Mouse (Mus musculus): ENCODE measurements around the gene Prnd. TPM values are rescaled to one million over a fixed set of nuclear protein-coding genes. Genes with fewer than 3 reads are reported as not detected.

Gene Prnd
- polyA plus RNA-seq (2017; shearing (Covaris generic)) = under 1 TPM in 1 of 2 experiments, not detected in 1; 0.19 TPM

DNA sequence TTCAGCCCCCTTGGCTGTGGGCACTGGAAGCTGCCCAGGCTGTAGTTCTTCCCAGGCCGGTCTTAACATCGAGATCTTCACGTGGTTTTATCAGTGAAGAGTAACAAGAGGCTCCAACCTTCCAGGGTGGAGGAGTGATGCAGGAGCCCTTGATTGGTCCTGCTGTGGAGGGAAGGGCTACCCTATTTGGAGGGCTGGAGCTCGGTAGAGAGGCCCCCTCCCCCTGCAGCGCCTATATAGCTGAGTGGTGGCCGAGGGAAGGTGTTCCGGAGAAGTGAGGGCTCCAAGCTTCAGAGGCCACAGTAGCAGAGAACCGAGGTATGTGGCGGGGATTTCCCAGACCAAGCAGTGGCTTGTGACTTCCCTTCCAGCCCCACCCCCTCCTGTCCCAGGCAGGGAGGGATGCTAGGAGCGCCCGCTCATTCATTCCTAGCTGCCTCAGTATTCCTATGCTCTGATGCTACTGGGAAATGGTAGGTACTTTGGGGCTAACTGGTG lies at the start of gene Prnd:
Prnd (plus strand) TSS at position 264 of the 498 bp plus-strand sequence.
- ATAC-seq = peak; percentile 92

DNA sequence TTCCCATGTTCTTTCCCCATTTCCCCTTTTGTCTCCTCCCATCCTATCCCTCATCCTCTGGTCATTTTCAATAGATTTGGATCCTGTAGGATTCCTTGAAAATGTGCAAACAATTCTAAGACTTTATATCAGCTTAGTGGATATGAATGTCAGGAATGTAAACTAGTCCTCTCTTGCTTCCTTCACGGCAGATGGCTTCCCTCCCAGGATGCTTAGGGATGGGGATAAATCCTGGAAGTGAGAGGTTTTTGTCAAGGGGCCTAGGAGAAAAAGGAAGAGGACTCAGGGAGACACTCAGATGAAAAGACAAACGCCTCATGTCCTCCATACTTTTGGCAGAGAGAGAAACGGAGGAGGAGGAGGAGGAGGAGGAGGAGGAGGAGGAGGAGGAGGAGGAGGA lies 48.2 kb upstream of the Prnd start:
- ATAC-seq = no peak

DNA sequence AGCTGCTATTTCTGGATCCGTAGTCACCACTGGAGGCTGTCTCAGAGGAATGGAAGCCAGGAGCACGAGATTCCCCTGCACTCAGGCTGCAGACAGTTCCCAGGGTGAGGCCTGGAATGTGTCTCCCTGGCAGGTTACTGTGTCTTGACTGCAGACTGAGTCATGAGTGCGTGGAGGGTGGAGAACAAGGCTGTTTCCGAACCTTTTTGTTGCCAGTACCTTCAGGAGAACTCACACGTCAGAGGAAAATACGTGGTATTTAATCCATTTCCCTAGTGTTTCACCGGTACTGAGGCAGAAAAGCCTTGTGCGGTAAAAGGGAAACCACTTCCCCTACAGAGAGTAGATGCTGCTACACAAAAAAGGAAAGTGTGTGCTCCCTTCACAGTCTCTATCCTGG lies 47.8 kb upstream of the Prnd start:
- peak; percentile 86 for ATAC-seq

DNA sequence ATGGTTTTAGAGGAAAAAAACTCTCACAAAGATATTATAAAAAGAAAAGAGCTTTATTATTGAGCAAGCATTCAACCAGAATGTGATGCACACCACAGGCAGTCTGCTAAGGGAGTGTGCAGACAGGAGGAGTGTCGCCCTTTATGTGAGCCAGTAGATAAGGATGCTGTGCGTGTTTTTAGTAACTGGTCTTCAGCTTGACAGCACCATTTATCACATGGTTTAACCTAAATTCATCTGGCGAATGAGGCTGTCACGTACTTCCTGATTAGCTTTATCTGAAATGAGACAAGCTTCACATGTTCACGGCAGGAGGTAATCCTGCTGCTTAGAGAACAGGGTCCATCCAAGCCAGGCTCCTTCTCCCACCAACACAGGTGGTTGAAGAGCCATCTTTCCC lies 45.6 kb upstream of the Prnd start:
- ATAC-seq = no peak

DNA sequence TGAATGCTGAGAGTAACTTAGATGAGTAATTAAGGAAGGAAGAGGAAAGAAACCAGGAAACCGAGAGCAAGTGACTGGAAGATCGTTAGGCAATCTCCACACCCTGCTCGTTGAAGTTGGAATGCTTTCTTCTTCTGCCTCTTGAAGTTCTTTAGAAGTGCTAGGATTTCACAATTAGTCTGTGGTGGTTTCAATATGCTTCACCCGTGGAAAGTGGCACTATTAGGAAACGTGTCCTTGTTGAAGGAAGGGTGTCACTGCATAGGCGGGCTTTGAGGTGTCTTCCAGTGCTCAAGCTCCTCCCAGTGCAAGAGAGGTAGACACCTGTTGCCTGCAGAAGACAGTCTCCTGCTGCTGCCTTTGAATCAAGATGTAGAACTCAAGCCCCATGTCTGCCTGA lies 44.9 kb upstream of the Prnd start:
- no peak for ATAC-seq

DNA sequence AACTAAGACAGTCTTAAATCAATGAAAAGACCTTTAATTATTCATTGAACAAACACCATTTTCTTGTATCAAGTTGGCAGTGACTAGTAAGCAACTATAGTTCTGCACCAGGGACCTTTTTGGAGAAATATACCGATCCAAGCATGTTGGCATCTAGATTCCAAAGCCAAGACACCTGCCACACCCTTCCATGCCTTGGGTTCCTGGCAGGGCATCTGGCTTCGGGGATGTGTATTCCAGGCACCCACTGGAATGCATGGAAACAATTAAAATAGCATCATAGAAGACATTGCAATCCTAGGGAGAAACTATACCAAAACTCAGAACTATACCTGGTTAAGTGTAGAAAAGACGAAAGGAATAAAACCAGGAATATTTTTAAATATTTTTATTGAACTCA lies 44.4 kb upstream of the Prnd start:
- ATAC-seq = no peak

DNA sequence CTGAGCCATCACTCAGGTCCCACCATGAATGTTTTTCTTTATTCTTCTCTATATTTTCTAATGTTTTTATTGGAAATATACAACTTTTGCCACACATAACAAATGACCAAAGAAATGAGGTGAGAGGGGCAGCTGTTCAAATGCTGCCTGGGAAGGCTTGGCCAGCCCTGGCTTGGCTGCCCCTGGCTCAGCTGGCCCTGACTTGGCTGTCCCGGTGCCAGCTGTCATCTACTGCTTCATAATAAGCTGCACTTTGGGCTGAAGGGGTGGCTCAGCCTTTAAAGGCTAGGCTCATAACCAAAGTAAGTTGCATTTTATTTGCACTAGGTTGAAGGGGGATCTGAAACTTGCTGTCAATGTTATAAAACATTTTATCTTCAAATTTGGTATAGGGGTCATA lies 43.8 kb upstream of the Prnd start:
- no peak for ATAC-seq

DNA sequence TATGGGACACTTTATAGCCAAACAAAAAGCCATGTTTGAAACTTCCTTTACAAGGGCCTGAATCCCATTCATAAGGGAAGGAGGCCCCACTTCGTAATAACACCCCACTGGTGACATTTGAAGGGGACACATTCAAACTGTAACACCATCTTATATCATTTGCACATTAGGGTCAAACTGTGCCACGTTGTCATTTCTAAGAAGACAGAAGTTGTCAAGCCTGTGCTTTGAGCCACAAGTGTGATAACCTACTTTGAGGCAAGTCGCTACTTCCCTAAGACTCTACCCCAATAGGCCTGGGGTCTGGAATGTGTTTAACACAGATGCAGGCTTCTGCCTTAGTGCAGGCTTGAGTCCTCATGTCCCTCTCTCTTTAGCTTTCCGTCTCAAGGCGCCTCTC lies 43.4 kb upstream of the Prnd start:
- no peak for ATAC-seq

DNA sequence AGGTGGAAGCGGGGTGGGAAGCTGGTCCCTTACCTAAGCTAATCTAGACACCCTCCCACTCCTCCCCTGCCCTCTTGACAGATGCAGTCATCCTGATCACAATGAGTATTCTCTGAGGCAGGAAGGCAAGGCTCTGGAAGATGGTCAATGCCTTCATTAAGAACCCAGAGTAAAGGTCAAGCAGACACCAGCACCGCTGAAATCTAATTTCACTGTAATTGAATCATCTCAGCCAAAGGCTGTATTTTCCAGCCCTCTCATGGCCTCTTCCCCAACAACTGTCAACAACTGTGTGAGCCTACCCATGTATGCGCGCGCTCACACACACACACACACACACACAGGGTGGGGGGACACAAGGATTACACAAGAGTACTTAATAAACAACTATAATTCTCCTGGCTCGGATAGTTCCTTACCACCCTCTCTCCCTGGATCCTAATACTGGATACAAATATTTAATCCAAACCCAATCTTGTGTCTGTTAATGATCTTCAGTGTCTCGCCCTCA lies 42.3 kb upstream of the Prnd start:
- no peak for ATAC-seq

DNA sequence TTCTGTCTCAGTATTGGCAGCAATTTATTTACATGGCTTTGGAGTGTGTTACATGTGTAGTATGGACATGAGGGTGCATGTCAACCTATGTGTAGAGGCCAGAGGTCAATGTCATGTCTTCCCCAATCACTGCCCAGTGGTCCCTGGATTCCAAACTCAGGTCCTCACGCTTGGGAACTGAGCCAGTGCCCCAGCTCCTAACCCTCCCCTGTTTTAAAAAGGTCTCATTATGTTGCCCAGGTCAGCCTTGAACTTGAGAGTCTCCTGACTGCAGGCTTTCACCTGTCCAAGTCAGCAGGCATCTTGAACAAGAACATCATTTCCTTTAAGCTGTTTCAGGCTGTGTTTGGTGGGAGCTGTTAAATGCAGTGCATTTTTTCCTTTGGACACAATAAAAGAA lies 41.8 kb upstream of the Prnd start:
- no peak for ATAC-seq

DNA sequence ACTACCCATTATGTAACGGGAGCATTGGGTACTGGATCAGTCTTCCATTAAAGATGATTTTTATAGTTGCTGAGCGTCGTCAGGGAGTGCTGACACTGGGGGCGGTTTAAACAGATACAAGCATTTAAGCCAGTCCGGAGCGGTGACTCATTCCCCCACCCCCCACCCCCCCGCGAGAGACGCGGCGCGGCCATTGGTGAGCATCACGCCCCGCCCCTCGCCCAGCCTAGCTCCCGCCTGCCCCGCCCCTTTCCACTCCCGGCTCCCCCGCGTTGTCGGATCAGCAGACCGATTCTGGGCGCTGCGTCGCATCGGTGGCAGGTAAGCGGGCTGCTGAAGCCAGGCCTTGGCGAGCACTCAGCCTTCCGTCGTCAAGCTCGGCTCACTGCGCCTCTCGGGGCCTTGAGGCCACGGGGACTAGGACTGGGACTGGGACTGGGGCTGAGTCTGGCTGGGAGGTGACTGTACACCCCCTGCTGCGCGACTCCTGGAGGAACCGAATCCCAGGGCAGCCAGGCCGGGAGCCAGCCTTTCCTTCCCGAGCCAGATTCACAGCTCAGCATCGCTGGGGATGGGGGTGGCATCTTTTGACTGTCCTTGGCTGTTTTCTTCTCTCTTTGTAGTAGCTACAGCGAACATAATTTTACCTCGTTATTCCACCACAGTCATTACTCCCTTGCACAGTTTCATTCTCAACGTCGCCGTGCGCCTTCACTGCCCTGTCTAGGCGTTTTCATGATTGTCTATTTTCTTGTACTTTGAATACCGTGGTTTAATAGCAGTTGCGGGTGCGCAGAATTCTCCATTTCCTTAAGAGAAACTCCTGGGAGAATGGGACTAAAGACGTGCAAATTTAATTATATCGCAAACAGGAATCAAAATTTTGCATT lies 40.7 kb upstream of the Prnd start, which contains the start of the genes Prnp and Prn:
Prnp (plus strand) TSS at position 246 of the 890 bp plus-strand sequence.
Prn (plus strand) TSS at position 275 of the 890 bp plus-strand sequence.
- ATAC-seq = peak; percentile 95

DNA sequence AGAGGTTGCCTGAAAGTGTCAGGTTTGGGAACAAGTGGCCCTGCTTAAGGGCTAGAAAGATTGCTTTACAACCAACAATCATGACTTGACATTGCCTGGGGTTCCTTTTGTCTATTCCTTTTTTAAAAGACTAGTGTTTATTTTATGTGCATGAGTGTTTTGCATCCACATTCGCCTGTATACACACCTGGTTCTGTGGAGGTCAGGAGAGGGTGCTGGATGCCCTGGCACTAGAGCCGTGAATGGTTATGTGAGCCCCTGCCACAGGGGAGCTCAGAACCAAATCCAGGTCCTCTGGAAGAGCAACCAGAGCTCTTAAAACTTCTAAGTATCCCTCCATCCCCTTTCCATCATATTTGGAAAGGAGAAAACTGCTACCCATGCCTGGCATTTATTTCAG lies 39.8 kb upstream of the Prnd start:
- no peak for ATAC-seq

DNA sequence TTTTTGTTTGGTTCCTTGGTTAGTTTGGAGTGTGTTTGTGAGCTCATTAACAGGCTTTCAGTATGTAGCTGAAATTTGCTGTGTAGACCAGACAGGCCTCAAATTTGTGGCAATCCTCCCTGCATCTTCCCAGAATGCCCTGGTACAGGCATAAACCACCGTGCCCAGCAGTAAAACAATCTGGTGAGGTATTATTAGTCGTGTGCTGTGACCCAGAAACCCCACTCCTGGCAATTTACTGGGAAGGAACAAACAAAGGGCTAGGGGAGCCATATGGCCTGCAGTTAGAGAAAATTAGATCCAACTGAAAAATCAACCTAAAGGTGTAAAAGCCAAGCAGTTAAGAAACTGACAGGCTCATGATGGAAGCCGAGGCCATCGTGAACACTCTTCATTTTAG lies 39.3 kb upstream of the Prnd start:
- no peak for ATAC-seq

DNA sequence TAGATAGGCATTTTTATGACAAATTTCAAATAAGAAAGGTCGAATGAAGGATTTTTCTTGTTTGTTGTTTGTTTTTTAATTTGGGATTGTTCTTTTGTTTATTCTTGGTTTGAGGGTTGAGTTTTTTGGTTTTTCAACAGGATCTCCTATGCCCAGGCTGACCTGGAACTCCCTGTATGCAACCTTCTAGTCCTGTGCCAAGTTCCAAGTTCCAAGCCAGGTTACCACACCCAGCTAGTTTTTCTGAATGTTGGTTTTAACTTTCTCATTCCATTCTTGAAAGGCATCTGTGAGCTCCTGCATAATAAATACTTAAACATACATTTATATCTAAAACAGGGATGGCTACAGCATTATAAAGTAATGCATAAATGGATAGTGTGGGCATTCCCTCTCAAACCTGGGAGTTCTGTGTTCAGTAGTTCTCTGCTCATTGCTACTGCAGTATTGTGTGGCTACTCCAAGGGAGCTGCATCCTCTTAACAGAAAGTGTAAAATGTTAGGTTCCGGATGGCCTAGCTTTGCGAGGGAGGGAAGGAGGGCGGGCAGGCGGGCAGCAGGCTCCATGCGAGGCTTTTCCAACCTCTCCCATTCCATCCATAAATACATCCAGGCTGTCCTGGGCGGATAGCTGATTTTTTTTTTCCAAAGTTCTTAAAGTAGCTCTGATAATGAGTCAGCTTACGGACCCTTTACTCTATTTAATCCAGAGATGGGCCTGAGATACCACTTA lies 38.0 kb upstream of the Prnd start:
- ATAC-seq = no peak

DNA sequence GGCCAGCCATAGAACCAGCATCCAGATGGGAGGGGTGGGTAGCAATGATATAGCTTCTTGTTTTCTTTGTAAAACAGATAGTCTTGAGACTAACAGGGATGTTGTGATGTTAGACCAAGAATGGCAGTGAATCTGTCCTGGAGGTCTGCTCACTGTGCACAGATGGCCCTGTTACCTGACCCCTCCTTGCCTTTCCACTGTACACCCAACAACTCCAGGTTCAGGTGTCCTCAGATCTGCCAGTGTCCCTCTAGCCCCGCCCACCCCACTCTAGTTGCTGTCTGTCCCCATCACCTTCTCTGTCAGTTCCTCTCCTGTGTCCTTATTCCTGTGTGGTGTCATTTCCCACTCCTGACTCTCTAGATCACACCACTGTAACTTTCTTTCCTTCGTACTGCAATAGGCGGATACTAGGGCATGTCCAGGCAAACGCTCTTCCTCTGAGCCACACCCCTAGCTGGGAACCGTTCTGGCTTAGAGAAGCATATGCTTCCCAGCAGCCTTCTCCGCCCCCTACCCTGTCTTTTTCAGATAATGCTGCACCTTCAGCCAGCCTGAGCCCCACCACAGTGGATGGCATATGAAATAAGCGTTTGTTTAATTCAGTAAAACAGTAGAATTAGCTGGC lies 18.3 kb upstream of the Prnd start:
- no peak for ATAC-seq

DNA sequence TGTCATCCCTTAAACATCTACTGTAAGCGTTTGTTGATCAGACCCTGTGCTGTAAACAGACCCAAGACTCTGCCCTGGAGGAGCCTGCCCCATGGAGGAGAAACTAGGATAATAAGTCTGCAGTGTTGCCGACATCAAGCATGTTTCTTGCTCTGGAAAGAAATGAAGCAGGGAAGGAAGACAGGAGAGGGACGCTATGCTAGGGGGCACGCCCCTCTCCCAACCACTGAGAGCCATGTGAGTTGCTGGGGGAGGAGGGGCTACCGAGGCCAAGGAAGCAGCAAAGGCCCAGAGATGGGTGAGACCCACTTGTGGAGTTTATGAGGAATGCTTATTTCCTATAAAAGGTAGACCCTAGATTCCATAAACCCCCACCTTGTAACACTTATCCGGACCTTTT lies 17.6 kb upstream of the Prnd start:
- no peak for ATAC-seq

DNA sequence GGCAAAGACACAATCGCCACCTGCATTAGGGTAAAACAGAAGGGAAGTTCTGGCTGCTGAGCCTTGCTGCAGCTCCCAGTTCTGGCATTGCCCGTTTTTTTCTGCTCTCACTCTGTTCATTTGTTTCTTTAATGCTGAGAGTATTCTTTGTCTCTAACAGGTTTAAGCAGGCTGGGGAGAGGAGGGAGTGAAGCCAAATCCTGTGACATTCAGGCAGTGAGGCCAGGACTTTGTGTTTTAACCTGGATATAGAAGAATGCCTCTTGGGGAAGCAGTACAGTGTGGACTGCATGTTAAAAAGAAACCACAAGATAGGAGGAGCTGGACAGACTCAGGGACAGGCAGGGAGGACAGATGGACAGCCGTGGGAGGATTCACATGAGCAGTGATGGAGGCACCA lies 17.1 kb upstream of the Prnd start:
- no peak for ATAC-seq

DNA sequence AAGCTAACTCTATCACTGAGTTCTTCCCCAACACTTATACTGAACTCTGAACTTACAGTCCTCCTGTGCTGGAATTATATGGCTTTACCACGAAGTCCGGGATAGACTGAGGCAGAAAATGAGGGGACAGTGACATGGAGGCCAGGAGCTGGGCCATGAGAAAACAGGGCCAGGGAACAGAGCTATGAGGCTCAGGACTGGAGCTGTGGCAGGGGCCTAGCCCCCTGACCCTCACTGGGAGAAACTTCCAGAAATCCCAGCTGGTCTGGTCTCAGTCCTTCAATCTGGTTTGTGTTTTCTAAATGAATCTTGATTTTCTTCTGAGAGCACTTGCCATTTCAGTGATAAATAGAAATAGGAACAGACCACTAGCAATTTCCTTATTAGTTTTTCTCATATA lies 16.4 kb upstream of the Prnd start:
- ATAC-seq = no peak

DNA sequence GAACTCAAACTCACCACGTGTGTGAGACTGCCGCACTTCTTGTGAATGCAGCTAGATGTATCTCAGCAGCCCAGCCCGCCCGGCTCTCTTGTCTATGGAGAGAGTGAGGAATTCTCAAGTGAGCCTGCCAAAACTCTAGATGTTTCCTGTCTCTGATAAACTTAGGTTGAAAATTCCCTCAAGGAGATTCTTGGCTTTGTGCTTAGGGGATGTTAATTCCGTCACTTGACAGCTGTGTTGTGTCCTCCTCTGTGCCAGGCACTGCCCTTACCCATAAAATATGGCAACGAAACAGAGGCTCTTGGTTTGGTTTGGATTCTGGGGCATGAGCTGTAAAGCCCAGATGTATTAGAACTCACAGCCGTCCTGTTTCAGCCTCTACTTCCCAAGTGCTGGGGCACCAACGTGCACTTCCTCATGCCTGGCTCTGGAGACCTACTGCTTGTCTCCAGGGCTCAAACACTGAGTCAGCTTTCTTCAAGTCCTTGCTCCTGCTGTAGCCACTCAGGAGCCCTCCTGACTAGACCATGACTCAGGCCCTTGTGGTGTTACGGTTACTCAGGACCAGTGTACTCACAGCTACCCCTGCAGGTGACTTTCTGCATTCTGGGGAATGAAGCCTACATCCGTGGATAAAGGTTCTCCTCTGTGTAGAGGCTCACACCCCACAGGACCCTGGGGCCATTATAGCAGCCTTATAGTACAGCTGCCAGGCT lies 15.1 kb upstream of the Prnd start:
- ATAC-seq = no peak

DNA sequence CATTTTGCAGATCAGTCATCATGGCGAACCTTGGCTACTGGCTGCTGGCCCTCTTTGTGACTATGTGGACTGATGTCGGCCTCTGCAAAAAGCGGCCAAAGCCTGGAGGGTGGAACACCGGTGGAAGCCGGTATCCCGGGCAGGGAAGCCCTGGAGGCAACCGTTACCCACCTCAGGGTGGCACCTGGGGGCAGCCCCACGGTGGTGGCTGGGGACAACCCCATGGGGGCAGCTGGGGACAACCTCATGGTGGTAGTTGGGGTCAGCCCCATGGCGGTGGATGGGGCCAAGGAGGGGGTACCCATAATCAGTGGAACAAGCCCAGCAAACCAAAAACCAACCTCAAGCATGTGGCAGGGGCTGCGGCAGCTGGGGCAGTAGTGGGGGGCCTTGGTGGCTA lies 14.3 kb upstream of the Prnd start:
- ATAC-seq = no peak

DNA sequence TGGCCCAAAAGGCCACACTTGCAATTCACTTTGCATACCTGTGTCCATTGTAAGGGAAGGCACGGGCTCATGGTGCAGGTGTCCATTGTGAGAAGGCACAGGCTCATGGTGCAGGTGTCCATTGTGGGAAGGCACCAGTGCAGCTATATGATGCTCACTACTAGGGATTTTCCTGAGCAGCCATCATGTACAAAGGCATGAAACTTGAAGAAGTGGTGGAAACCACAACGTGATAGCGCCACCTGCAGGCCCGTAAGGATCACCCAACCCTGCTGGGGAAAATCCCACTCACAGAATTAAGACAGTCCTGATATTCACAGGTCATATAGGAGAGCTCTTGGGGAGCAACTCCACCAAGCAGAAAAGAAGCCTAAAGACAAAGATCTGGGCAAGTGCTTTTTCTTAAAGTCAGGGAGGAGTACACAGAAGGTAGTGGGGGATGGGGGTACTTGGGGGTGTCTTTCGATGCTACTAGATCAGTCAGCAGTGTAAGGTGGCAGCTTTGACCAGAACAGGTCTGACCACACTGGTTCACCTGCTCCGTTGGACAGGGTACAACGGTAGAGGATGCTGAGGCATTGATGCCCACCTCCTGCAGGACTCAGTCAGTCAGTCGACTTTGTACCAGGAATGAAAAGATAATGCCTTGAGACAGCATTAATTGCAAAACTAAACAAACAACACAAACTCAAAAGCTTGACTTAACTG lies 11.1 kb upstream of the Prnd start:
- peak; percentile 95 for ATAC-seq

DNA sequence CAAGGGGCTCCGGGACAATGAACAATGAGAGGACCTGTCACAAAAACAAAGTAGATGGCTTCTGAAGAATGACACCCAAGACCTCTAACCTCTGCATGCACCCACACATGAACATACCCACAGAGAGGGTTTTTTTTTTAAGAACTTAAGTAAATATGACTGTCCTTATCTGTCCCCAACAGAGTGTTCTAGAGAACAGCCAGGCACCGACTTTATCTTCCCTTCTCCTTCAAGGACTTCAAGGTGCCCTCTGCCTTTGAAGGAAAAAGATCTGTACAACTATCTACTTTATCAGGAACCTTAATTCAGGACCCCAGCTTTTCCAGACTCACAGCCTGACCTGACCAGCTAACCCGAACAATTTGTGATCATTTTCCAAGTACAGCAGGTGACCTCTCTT lies 10.2 kb upstream of the Prnd start:
- ATAC-seq = no peak

All from CD4-positive, CD25-positive, alpha-beta regulatory T cell, adult 4 months (primary cell).